Mouse (Mus musculus) intestine, embryonic 16.5 days (tissue): ENCODE measurements around the gene C87499. TPM values are rescaled to one million over a fixed set of nuclear protein-coding genes. Genes with fewer than 3 reads are reported as not detected.

ENCODE experiments used
- ATAC-seq: fragments of 200-750 bp; cut with Nextera tagmentation; 2 replicates; pipeline ENCODE4 v1.8.0; 2017; ENCODE audit warnings: moderate TSS enrichment, moderate library complexity
- H3K27ac ChIP-seq: fragments of 300-500 bp; sonication (generic); 2 replicates; pipeline ENCODE4 v1.5.1; 2014; ENCODE audit warnings: mild to moderate bottlenecking, low read length
- H3K27me3 ChIP-seq: fragments of 300-500 bp; sonication (generic); replicated peaks from 2 replicates; pipeline ENCODE4 v1.6.1; 2014; ENCODE audit warnings: low read length, control low read depth, mixed read lengths; ENCODE audit not compliant: control insufficient read depth, insufficient read depth
- H3K36me3 ChIP-seq: fragments of 300-500 bp; sonication (generic); 2 replicates; pipeline ENCODE4 v1.6.1; 2014; ENCODE audit warnings: low read length, control low read depth; ENCODE audit not compliant: control insufficient read depth, insufficient read depth
- H3K4me1 ChIP-seq: fragments of 300-500 bp; sonication (generic); 2 replicates; pipeline ENCODE4 v1.6.1; 2014; ENCODE audit warnings: low read length, control low read depth, mixed read lengths; ENCODE audit not compliant: control insufficient read depth, insufficient read depth
- H3K4me2 ChIP-seq: fragments of 300-500 bp; sonication (generic); 2 replicates; pipeline ENCODE4 v1.6.1; 2014; ENCODE audit warnings: low read depth, low read length, control low read depth
- H3K4me3 ChIP-seq: fragments of 300-500 bp; sonication (generic); 2 replicates; pipeline ENCODE4 v1.5.1; 2014; ENCODE audit warnings: mild to moderate bottlenecking, low read length
- H3K9ac ChIP-seq: fragments of 300-500 bp; sonication (generic); 2 replicates; pipeline ENCODE4 v1.6.1; 2014; ENCODE audit warnings: low read depth, low read length
- H3K9me3 ChIP-seq: fragments of 300-500 bp; sonication (generic); 2 replicates; pipeline ENCODE4 v1.6.1; 2016; ENCODE audit warnings: low read length, control low read depth; ENCODE audit not compliant: control insufficient read depth
- WGBS: fragments of 180-500 bp; shearing (Covaris S2); extraction: QIAGEN DNeasy Blood & Tissue Kit; methylation state at CpG from one replicate; pipeline ENCODE4 v1.1.7; 2014; 5-methylcytosine and 5-hydroxymethylcytosine counted together
- polyA plus RNA-seq: library from polyadenylated mRNA; unstranded; fragments of >200 nt; fragmentation: Nextera tagmentation; extraction: Ambion mirVana; gene quantifications from 2 replicates; pipeline ENCODE4 v1.2.1, GENCODE M21; 2015

Gene C87499
- polyA plus RNA-seq, 1 experiment from 2014 or later = not detected

DNA sequence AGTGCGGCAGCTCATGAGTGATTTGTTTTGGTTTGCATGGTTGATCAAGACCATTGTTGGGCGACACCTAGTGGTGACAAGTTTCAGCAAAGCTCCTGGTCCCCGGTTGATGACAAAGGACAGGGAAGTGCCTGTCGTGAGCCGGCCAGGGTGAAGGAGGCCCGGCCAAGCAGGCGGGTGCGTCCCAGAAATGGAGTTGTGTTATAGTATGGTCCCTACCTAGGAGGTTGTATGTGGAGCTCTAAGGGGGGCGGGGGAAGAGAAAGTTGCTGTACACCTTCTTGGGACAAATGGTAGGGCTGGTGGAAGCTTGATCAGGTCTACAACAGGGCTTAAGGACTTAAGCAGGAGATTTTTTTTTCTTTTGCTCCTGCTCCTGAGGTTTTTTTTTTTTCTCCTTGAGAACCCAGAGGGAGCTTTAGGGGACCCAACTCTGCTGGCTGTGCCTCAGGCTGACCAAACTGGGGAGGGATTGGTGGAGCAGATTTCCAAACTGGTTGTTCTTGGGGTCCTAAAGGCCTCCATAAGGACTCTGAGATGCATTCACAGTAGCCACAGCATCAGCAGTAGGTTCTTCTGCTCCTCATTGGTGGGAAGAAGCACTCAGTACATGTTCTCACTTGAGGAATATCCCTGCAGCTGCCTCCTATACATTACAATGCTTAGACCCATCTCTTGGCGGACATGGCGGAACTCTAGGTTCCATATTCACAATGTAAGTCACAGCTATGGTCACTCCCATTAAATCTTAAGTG, 7.0 kb upstream of the C87499 start:
- Histone ChIP-seq H3K27me3 (no peaks in the 10 kb centered on the region), H3K4me2 (peak overlapping the region; percentile 56), H3K4me3 (peak overlapping the region; percentile 49), H3K9ac (peak overlapping the region; percentile 53; the same call in 1 of the 2 replicates), H3K4me1 (no peaks in the 10 kb centered on the region), H3K9me3 (no peaks in the 10 kb centered on the region), H3K36me3 (no peaks in the 10 kb centered on the region), H3K27ac (no peak overlapping the region)
- 17% methylated on average over 11 of the region's 11 CpGs for WGBS
- peak; percentile 95 for ATAC-seq

DNA sequence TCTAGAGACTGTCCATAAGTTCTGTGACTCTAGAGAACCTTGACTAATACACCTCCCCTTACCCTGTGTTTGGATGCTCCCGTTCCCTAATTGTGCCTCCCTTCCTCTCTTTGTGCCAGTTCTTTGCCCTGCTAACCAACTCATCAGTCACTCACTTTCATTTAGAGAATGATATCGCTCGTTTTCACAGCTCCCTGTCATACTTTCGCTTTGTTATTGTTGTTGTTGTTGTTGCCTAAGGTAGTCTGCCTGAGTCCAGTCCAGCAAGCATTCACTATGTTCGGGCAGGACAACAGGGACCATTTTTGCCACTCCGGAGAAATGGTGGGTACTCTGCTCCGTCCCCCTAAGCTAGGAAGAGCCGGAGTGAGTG, 6.5 kb upstream of the C87499 start:
- 60% methylated on average over 8 of the region's 8 CpGs for WGBS
- peak overlapping the region; percentile 49 for H3K4me3 ChIP-seq
- no peaks in the 10 kb centered on the region for H3K27me3 ChIP-seq
- ATAC-seq = no peak
- no peaks in the 10 kb centered on the region for H3K4me1 ChIP-seq
- no peaks in the 10 kb centered on the region for H3K36me3 ChIP-seq
- peak overlapping the region; percentile 53; the same call in 1 of the 2 replicates for H3K9ac ChIP-seq
- no peak overlapping the region for H3K27ac ChIP-seq
- H3K4me2 ChIP-seq = peak overlapping the region; percentile 56
- H3K9me3 ChIP-seq = no peaks in the 10 kb centered on the region

DNA sequence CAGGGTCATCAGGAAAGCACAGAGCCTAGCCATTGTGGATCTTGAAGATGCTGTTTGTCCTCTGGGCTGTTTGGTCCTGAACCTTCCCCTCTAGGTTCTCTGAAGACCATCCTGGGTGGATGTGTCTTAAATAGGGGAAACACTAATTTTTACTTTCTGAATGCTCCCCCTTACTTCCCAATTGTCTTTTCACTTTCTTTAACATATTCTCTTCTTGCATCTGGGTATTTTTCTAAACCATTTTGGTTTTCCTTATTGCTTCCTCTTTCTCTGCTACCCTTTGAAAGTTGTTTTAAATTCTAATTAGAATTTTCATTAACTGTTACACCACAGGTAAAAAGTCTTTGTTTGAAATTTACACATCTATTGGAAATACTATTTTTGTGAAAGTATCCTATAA, 30.9 kb downstream of the C87499 start, which contains the start of gene Ifna12:
Gene Ifna12 (minus strand): TSS at position 101 of the 400 bp plus-strand sequence.
- no peak within 1 kb of the TSS for H3K9ac ChIP-seq
- H3K4me1 ChIP-seq = no peaks in the 10 kb centered on the region
- H3K27ac ChIP-seq = no peak within 1 kb of the TSS
- no peak within 1 kb of the TSS for H3K4me2 ChIP-seq
- no peaks in the 10 kb centered on the region for H3K9me3 ChIP-seq
- no peak within 1 kb of the TSS for H3K4me3 ChIP-seq
- no peaks in the 10 kb centered on the region for H3K27me3 ChIP-seq
- ATAC-seq = no peak
- H3K36me3 ChIP-seq = no peaks in the 10 kb centered on the region

DNA sequence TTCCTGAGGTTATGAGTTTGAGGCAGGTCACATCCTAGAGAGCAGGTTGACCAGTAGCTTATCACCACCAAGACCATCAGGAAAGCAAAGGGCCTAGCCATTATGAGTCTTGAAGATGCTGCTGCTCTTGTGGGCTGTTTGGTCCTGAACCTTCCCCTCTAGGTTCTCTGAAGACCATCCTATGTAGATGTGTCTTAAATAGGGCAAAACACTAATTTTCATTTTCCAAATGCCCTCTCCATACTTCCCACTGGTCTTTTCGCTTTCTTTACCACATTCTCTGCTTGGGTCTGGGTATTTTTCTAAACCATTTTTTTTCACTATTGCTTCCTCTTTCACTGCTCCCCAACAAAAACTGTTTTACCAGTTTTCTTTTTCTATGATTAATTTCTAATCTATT, 41.9 kb downstream of the C87499 start, which contains the start of gene Ifna9:
Gene Ifna9 (minus strand): TSS at position 101 of the 400 bp plus-strand sequence.
- Histone ChIP-seq H3K4me2 (no peak within 1 kb of the TSS), H3K9ac (no peak within 1 kb of the TSS), H3K36me3 (no peaks in the 10 kb centered on the region), H3K4me3 (no peak within 1 kb of the TSS), H3K27ac (no peak within 1 kb of the TSS), H3K9me3 (no peaks in the 10 kb centered on the region), H3K4me1 (no peaks in the 10 kb centered on the region), H3K27me3 (no peaks in the 10 kb centered on the region)
- 79% methylated on average over 1 of the region's 1 CpGs for WGBS
- no peak for ATAC-seq

Other genes starting within 250 kb of the C87499 start
- gene Hacd4, start 195.5 kb downstream of the C87499 start, polyA plus RNA-seq = 10.8 and 12.1 TPM in 2 replicates
- not detected in 2 replicates for gene Ifnb1, start 111.6 kb downstream of the C87499 start, polyA plus RNA-seq
- gene Ifna15, start 76.2 kb downstream of the C87499 start, polyA plus RNA-seq = not detected in 2 replicates
- gene Ifna14, start 62.6 kb downstream of the C87499 start, polyA plus RNA-seq = not detected in 2 replicates
- not detected in 2 replicates for gene Ifna9, start 42.0 kb downstream of the C87499 start, polyA plus RNA-seq
- gene Ifna12, start 31.0 kb downstream of the C87499 start, polyA plus RNA-seq = not detected in 2 replicates
- not detected in 2 replicates for gene Ifna13, start 10.0 kb upstream of the C87499 start, polyA plus RNA-seq
- not detected in 2 replicates for gene Ifna16, start 42.5 kb upstream of the C87499 start, polyA plus RNA-seq
- not detected in 2 replicates for gene Ifna2, start 49.5 kb upstream of the C87499 start, polyA plus RNA-seq
- gene Ifnab, start 56.9 kb upstream of the C87499 start, polyA plus RNA-seq = not detected in 2 replicates
- 0.62 and 1.4 TPM in 2 replicates for gene Gm26566, start 87.4 kb upstream of the C87499 start, polyA plus RNA-seq
- 63.4 and 69.9 TPM in 2 replicates for gene Klhl9, start 88.1 kb upstream of the C87499 start, polyA plus RNA-seq
- gene Gm13271, start 120.5 kb upstream of the C87499 start, polyA plus RNA-seq = not detected in 2 replicates
- 0.21 TPM in 1 of 2 replicates, not detected in the other for gene Gm13283, start 125.7 kb upstream of the C87499 start, polyA plus RNA-seq
- gene Gm13290, start 139.4 kb upstream of the C87499 start, polyA plus RNA-seq = 0.44 and 0.83 TPM in 2 replicates
- gene Gm13289, start 142.5 kb upstream of the C87499 start, polyA plus RNA-seq = not detected in 2 replicates
- gene Gm13272, start 145.4 kb upstream of the C87499 start, polyA plus RNA-seq = 0.28 TPM in 1 of 2 replicates, not detected in the other
- gene Ifnz, start 147.7 kb upstream of the C87499 start, polyA plus RNA-seq = 0.11 TPM in 1 of 2 replicates, not detected in the other
- not detected in 2 replicates for gene Gm13276, start 151.3 kb upstream of the C87499 start, polyA plus RNA-seq
- gene Gm13277, start 154.2 kb upstream of the C87499 start, polyA plus RNA-seq = not detected in 2 replicates
- not detected in 2 replicates for gene Gm13278, start 157.1 kb upstream of the C87499 start, polyA plus RNA-seq
- not detected in 2 replicates for gene Gm13275, start 160.1 kb upstream of the C87499 start, polyA plus RNA-seq
- gene Gm13279, start 163.0 kb upstream of the C87499 start, polyA plus RNA-seq = not detected in 2 replicates
- gene Gm13285, start 165.3 kb upstream of the C87499 start, polyA plus RNA-seq = 0.47 and 0.53 TPM in 2 replicates
- gene Gm13287, start 168.8 kb upstream of the C87499 start, polyA plus RNA-seq = not detected in 2 replicates
- not detected in 2 replicates for gene Gm13288, start 171.1 kb upstream of the C87499 start, polyA plus RNA-seq
- not detected in 2 replicates for gene Ifna7, start 181.8 kb upstream of the C87499 start, polyA plus RNA-seq
- gene Ifna11, start 185.5 kb upstream of the C87499 start, polyA plus RNA-seq = not detected in 2 replicates
- gene Ifna6, start 193.0 kb upstream of the C87499 start, polyA plus RNA-seq = not detected in 2 replicates
- gene Ifna5, start 201.1 kb upstream of the C87499 start, polyA plus RNA-seq = not detected in 2 replicates
- not detected in 2 replicates for gene Ifna4, start 207.4 kb upstream of the C87499 start, polyA plus RNA-seq
- gene Ifna1, start 215.7 kb upstream of the C87499 start, polyA plus RNA-seq = not detected in 2 replicates
- gene Ifne, start 245.8 kb upstream of the C87499 start, polyA plus RNA-seq = not detected in 2 replicates